Mouse (Mus musculus) testis, adult 2 months (tissue): ENCODE data around the gene Vsig10. TPM values are rescaled to one million over a fixed set of nuclear protein-coding genes. Genes with fewer than 3 reads are reported as not detected.

Experiments used
- H3K27ac ChIP-seq: fragments of 200-500 bp; 2 replicates; pipeline ENCODE4 v1.5.1; 2012; ENCODE audit warnings: low read depth, low read length; ENCODE audit not compliant: control insufficient read depth, insufficient read depth
- H3K27me3 ChIP-seq: fragments of 200-500 bp; 2 replicates; pipeline ENCODE4 v1.6.1; 2012; ENCODE audit warnings: mild to moderate bottlenecking, low read length, moderate library complexity; ENCODE audit not compliant: control insufficient read depth, insufficient read depth
- H3K36me3 ChIP-seq: fragments of 200-500 bp; 2 replicates; pipeline ENCODE4 v1.6.1; 2012; ENCODE audit warnings: mild to moderate bottlenecking, low read length; ENCODE audit not compliant: control insufficient read depth, insufficient read depth
- H3K4me1 ChIP-seq: fragments of 200-500 bp; 2 replicates; pipeline ENCODE4 v1.6.1; 2012; ENCODE audit warnings: low read length; ENCODE audit not compliant: control insufficient read depth, insufficient read depth
- H3K4me3 ChIP-seq: fragments of 200-500 bp; 2 replicates; pipeline ENCODE4 v1.5.1; 2012; ENCODE audit warnings: low read depth, mild to moderate bottlenecking, low read length, moderate library complexity, mixed read lengths; ENCODE audit not compliant: control insufficient read depth
- CTCF ChIP-seq: fragments of 200-500 bp; IDR thresholded peaks from 2 replicates; pipeline ENCODE4 v1.5.1; 2012; ENCODE audit warnings: low read depth, mild to moderate bottlenecking, inconsistent platforms, low read length, moderate library complexity; ENCODE audit not compliant: control insufficient read depth, insufficient read depth, insufficient replicate concordance
- POLR2A ChIP-seq: fragments of 200-500 bp; IDR thresholded peaks from 2 replicates; pipeline ENCODE4 v1.6.1; 2012; ENCODE audit warnings: low read depth, mild to moderate bottlenecking, inconsistent platforms, low read length, moderate library complexity; ENCODE audit not compliant: control insufficient read depth
- polyA plus RNA-seq: library from polyadenylated mRNA; depleted of rRNA; stranded (reverse); fragments of >200 nt; gene quantifications from 2 replicates; pipeline ENCODE4 v1.2.3, GENCODE M21; 2012

Vsig10 gene
- polyA plus RNA-seq, 1 experiment, result 16.6 TPM

GRCm38 (mm10) chr5:117357478-117358247, 38.8 kb downstream of the Vsig10 start:
- TF ChIP-seq POLR2A (no peak), CTCF (no peak)
- H3K27ac ChIP-seq, result peak overlapping the region; percentile 41
- H3K36me3 ChIP-seq, result no peaks in the 10 kb centered on the region
- H3K4me3 ChIP-seq, result peak overlapping the region; percentile 85
- no peaks in the 10 kb centered on the region; the same call in 1 of the 2 replicates for H3K27me3 ChIP-seq
- peaks cover 22% of the 10 kb centered on the region for H3K4me1 ChIP-seq

GRCm38 (mm10) chr5:117358248-117358630, 39.4 kb downstream of the Vsig10 start:
- H3K36me3 ChIP-seq, result no peaks in the 10 kb centered on the region
- peak overlapping the region; percentile 27; the same call in 1 of the 2 replicates for H3K27ac ChIP-seq
- H3K27me3 ChIP-seq, result no peaks in the 10 kb centered on the region; the same call in 1 of the 2 replicates
- peaks cover 22% of the 10 kb centered on the region for H3K4me1 ChIP-seq
- peak overlapping the region; percentile 85 for H3K4me3 ChIP-seq
- TF ChIP-seq POLR2A, result no peak
- TF ChIP-seq CTCF, result no peak

GRCm38 (mm10) chr5:117358725-117359124, 39.8 kb downstream of the Vsig10 start:
- TF ChIP-seq CTCF (peak; percentile 86), POLR2A (no peak)
- Histone ChIP-seq H3K4me1 (peaks cover 25% of the 10 kb centered on the region), H3K27ac (no peak overlapping the region), H3K27me3 (no peaks in the 10 kb centered on the region; the same call in 1 of the 2 replicates), H3K36me3 (no peaks in the 10 kb centered on the region), H3K4me3 (no peak overlapping the region)

- peak overlapping the region; percentile 70 for H3K27ac ChIP-seq
- H3K4me3 ChIP-seq, result no peak overlapping the region
- peaks cover 25% of the 10 kb centered on the region for H3K4me1 ChIP-seq
- TF ChIP-seq CTCF (no peak), POLR2A (no peak)
- no peaks in the 10 kb centered on the region for H3K36me3 ChIP-seq
- no peaks in the 10 kb centered on the region; the same call in 1 of the 2 replicates for H3K27me3 ChIP-seq
These were observed 40.8 kb downstream of the Vsig10 start for GRCm38 (mm10) chr5:117359497-117360227.

- Histone ChIP-seq H3K4me3 (no peak overlapping the region), H3K4me1 (peaks cover 25% of the 10 kb centered on the region), H3K27ac (peak overlapping the region; percentile 70), H3K27me3 (no peaks in the 10 kb centered on the region; the same call in 1 of the 2 replicates), H3K36me3 (no peaks in the 10 kb centered on the region)
- TF ChIP-seq POLR2A (no peak), CTCF (no peak)
These were observed 41.3 kb downstream of the Vsig10 start for GRCm38 (mm10) chr5:117360228-117360515.

- Histone ChIP-seq H3K27me3 (no peaks in the 10 kb centered on the region; the same call in 1 of the 2 replicates), H3K36me3 (no peaks in the 10 kb centered on the region), H3K27ac (peak overlapping the region; percentile 70), H3K4me3 (no peak overlapping the region), H3K4me1 (peaks cover 25% of the 10 kb centered on the region)
- TF ChIP-seq CTCF, result no peak
- no peak for TF ChIP-seq POLR2A
These were observed 42.0 kb downstream of the Vsig10 start for GRCm38 (mm10) chr5:117360631-117361541.

- Histone ChIP-seq H3K27me3 (no peaks in the 10 kb centered on the region; the same call in 1 of the 2 replicates), H3K27ac (no peak overlapping the region), H3K36me3 (no peaks in the 10 kb centered on the region), H3K4me3 (no peak overlapping the region), H3K4me1 (peaks cover 22% of the 10 kb centered on the region)
- no peak for TF ChIP-seq POLR2A
- TF ChIP-seq CTCF, result no peak
These were observed 42.7 kb downstream of the Vsig10 start for GRCm38 (mm10) chr5:117361590-117361989.
